Mouse (Mus musculus): ENCODE data around the gene Myo15.

DNA sequence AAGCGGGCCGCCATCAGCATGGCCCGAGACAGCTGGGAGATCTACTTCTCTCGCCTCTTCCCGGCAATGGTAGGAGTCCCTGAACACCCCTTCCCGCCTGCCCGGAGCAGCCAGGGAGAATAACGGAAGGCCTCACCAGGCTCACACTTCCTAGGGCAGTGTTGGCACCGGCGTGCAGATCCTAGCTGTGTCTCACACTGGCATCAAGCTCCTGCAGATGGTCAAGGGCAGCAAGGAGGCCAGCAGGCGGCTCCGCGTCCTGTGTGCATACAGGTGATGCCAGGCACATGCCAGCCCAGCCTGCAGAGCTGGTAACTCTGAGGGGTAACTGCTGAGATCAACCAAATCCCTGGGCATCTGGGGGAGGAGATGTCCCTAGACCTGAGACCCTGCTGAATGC, 38.1 kb downstream of the Myo15 start:
- TF ChIP-seq CTCF (IDR thresholded peaks at IDR 0.05; ENCODE audit: control insufficient read depth, insufficient read depth, insufficient replicate concordance, low read depth, low read length) (no peak), POLR2A (IDR thresholded peaks at IDR 0.05; ENCODE audit: control insufficient read depth, low read depth, low read length) (no peak)

Measured in testis, adult 2 months (tissue).